32 mouse cellular contexts compared by ENCODE assay signal in the genomic region with DNA sequence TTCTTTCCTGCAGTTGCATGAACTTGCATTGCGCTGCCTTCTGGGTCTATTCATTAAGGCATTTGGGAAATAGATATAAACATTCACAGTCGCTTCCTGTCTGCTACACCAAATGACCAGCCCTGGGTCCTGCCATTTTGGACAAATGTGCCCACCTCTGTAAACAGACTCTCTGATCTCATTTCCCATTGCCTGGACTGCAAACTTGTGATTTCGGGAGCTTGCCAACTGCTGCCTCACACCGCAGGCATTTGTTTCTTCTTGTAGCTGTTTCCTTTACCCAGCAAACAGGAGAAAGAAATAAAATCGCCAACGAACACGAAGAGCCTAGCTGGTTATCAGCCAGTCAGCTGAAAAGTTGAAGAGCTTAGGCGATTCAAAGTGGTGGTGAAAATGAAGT. TPM values are rescaled to one million over a fixed set of nuclear protein-coding genes. Genes with fewer than 3 reads are reported as not detected.
DNase-seq lines count a peak whose midpoint lies in the region; ATAC-seq and TF ChIP-seq lines count a peak whose summit lies in the region.
"Had no signal": no experiment of that assay in that cellular context is flagged by ENCODE, and none has a peak within 500 bp of the region (broad histone marks: within the 10 kb centered on the region; RNA-seq: fewer than 3 reads in every experiment).

No protein-coding gene starts in this region.

- peak; percentile 34 for DNase-seq in lung, embryonic 14.5 days
- DNase-seq in lung, adult 2 months, result no peak
- DNase-seq in lung, postnatal 25 days (ENCODE audit: low spot score), result peak; percentile 37
- no peak for DNase-seq in ovary, postnatal 14 days (ENCODE audit: low spot score)
- DNase-seq in midbrain, embryonic 10.5 days (ENCODE audit: low spot score), result no peak
- no peak for DNase-seq in hindbrain, embryonic 14.5 days (ENCODE audit: low spot score)
- DNase-seq: adrenal gland, postnatal 14 days; B cell, adult 2 months; cerebellum, adult 11 months; cerebellum, adult 2 months; cerebellum, postnatal 10 days; cerebellum, postnatal 36 days; embryo, embryonic 11 days; gastrocnemius, postnatal 10 days; gastrocnemius, postnatal 36 days; heart, adult 2 months; heart, postnatal 14 days; heart, postnatal 4 days had no signal

- no peak overlapping the region for H3K9ac ChIP-seq in lung, embryonic 14.5 days
- H3K9ac ChIP-seq in lung, embryonic 16.5 days (ENCODE audit: low read length), result no peak overlapping the region
- H3K9ac ChIP-seq in hindbrain, embryonic 14.5 days, result no peak overlapping the region
- H3K9ac ChIP-seq: embryonic facial prominence, embryonic 13.5 days; forebrain, embryonic 13.5 days; heart, embryonic 13.5 days; hindbrain, embryonic 13.5 days had no signal

- TF ChIP-seq POLR2A in lung, adult 2 months (IDR thresholded peaks at IDR 0.05; ENCODE audit: borderline replicate concordance, extremely low read depth, low read depth, low read length), result no peak

- no peak overlapping the region for H3K4me3 ChIP-seq in lung, embryonic 14.5 days (ENCODE audit: low read depth, low read length)
- H3K4me3 ChIP-seq in lung, adult 2 months (replicated peaks; ENCODE audit: extremely low read depth, low read depth, low read length), result no peak overlapping the region
- no peak overlapping the region for H3K4me3 ChIP-seq in lung, embryonic 16.5 days (ENCODE audit: low read length)
- no peak overlapping the region for H3K4me3 ChIP-seq in midbrain, embryonic 10.5 days
- no peak overlapping the region for H3K4me3 ChIP-seq in hindbrain, embryonic 14.5 days (replicated peaks; ENCODE audit: low read length)
- H3K4me3 ChIP-seq: embryonic facial prominence, embryonic 10.5 days; embryonic facial prominence, embryonic 13.5 days; erythroblast, embryonic 14.5 days; forebrain, embryonic 10.5 days; forebrain, embryonic 13.5 days; heart, adult 2 months; heart, embryonic 10.5 days; heart, embryonic 13.5 days; hindbrain, embryonic 13.5 days had no signal

- no peaks in the 10 kb centered on the region for H3K36me3 ChIP-seq in lung, embryonic 14.5 days (ENCODE audit: insufficient read depth)
- no peaks in the 10 kb centered on the region for H3K36me3 ChIP-seq in lung, embryonic 16.5 days (ENCODE audit: control insufficient read depth, insufficient read depth, low read length)
- H3K36me3 ChIP-seq in midbrain, embryonic 10.5 days, result no peaks in the 10 kb centered on the region
- no peaks in the 10 kb centered on the region for H3K36me3 ChIP-seq in hindbrain, embryonic 14.5 days (replicated peaks; ENCODE audit: control insufficient read depth, insufficient read depth)
- H3K36me3 ChIP-seq: embryonic facial prominence, embryonic 10.5 days; embryonic facial prominence, embryonic 13.5 days; forebrain, embryonic 10.5 days; G1E; heart, embryonic 10.5 days; heart, embryonic 13.5 days; hindbrain, embryonic 13.5 days had no signal

- 0 out of 2 replicates have a peak, but pooled peaks cover 3% of the 10 kb centered on the region for H3K27me3 ChIP-seq in lung, embryonic 14.5 days (ENCODE audit: insufficient read depth, low read length)
- no peaks in the 10 kb centered on the region for H3K27me3 ChIP-seq in lung, embryonic 16.5 days (ENCODE audit: control insufficient read depth, insufficient read depth, low read depth, low read length)
- peaks cover 20% of the 10 kb centered on the region for H3K27me3 ChIP-seq in midbrain, embryonic 10.5 days (ENCODE audit: low read depth, poor library complexity, severe bottlenecking)
- no peaks in the 10 kb centered on the region for H3K27me3 ChIP-seq in hindbrain, embryonic 14.5 days (ENCODE audit: control insufficient read depth, insufficient read depth, low read length)
- H3K27me3 ChIP-seq: CH12.LX; forebrain, embryonic 13.5 days; heart, embryonic 13.5 days; hindbrain, embryonic 13.5 days; Patski had no signal

- no peak for TF ChIP-seq CTCF in lung, embryonic 14.5 days (IDR thresholded peaks at IDR 0.05; ENCODE audit: low read depth)
- no peak for TF ChIP-seq CTCF in lung, adult 2 months (IDR thresholded peaks at IDR 0.05; ENCODE audit: insufficient read depth, low read length)

- no peaks in the 10 kb centered on the region for H3K4me1 ChIP-seq in lung, embryonic 14.5 days (ENCODE audit: insufficient read depth)
- peaks cover 2% of the 10 kb centered on the region; the same call in 1 of the 2 replicates for H3K4me1 ChIP-seq in lung, adult 2 months (ENCODE audit: control insufficient read depth, insufficient read depth, low read length)
- H3K4me1 ChIP-seq in lung, embryonic 16.5 days (replicated peaks; ENCODE audit: control insufficient read depth, insufficient read depth, low read length), result peaks cover 5% of the 10 kb centered on the region
- H3K4me1 ChIP-seq in midbrain, embryonic 10.5 days, result peaks cover 27% of the 10 kb centered on the region
- H3K4me1 ChIP-seq in hindbrain, embryonic 14.5 days (replicated peaks; ENCODE audit: control insufficient read depth, insufficient read depth, low read length), result peaks cover 12% of the 10 kb centered on the region

- no peak overlapping the region for H3K27ac ChIP-seq in lung, embryonic 14.5 days (ENCODE audit: low read depth)
- H3K27ac ChIP-seq in lung, embryonic 16.5 days (ENCODE audit: low read length), result 0 out of 2 replicates have a peak overlapping the region, but pooled peaks have one; percentile 6
- H3K27ac ChIP-seq in midbrain, embryonic 10.5 days (replicated peaks), result no peak overlapping the region
- H3K27ac ChIP-seq in hindbrain, embryonic 14.5 days, result no peak overlapping the region
- H3K27ac ChIP-seq: embryonic facial prominence, embryonic 10.5 days; embryonic facial prominence, embryonic 13.5 days; forebrain, embryonic 10.5 days; forebrain, embryonic 13.5 days; heart, adult 2 months; heart, embryonic 10.5 days; heart, embryonic 13.5 days; hindbrain, embryonic 13.5 days; hindbrain, postnatal 0 days had no signal

- no peak for ATAC-seq in lung, embryonic 14.5 days (ENCODE audit: insufficient read depth)
- ATAC-seq in lung, embryonic 16.5 days (ENCODE audit: low read depth), result peak; percentile 45; the same call in 1 of the 2 replicates
- no peak for ATAC-seq in hindbrain, embryonic 14.5 days (ENCODE audit: low FRiP score)
- ATAC-seq: forebrain, embryonic 13.5 days; forebrain, embryonic 16.5 days; hindbrain, postnatal 0 days; Patski had no signal

- no peak overlapping the region for H3K4me2 ChIP-seq in lung, embryonic 14.5 days
- no peak overlapping the region for H3K4me2 ChIP-seq in lung, embryonic 16.5 days (ENCODE audit: low read depth, low read length)
- no peak overlapping the region for H3K4me2 ChIP-seq in hindbrain, embryonic 14.5 days (replicated peaks)
- H3K4me2 ChIP-seq: embryonic facial prominence, embryonic 13.5 days; forebrain, embryonic 13.5 days; heart, embryonic 13.5 days; hindbrain, embryonic 13.5 days had no signal

- 53% methylated on average over 8 of the region's 8 CpGs for WGBS in lung, embryonic 14.5 days
- 27% methylated on average over 8 of the region's 8 CpGs for WGBS in lung, adult 2 months
- 33% methylated on average over 8 of the region's 8 CpGs for WGBS in lung, embryonic 16.5 days
- WGBS in midbrain, embryonic 10.5 days, result 92% methylated on average over 8 of the region's 8 CpGs
- WGBS in hindbrain, embryonic 14.5 days, result 90% methylated on average over 8 of the region's 8 CpGs

- no peaks in the 10 kb centered on the region for H3K9me3 ChIP-seq in lung, embryonic 14.5 days (ENCODE audit: low read depth, low read length)
- H3K9me3 ChIP-seq in lung, embryonic 16.5 days (ENCODE audit: control insufficient read depth, low read length), result no peaks in the 10 kb centered on the region
- no peaks in the 10 kb centered on the region for H3K9me3 ChIP-seq in midbrain, embryonic 10.5 days (replicated peaks)
- no peaks in the 10 kb centered on the region for H3K9me3 ChIP-seq in hindbrain, embryonic 14.5 days (ENCODE audit: control insufficient read depth, low read length)
- H3K9me3 ChIP-seq: embryonic facial prominence, embryonic 10.5 days; embryonic facial prominence, embryonic 13.5 days; forebrain, embryonic 10.5 days; forebrain, embryonic 13.5 days; heart, embryonic 10.5 days; heart, embryonic 13.5 days; hindbrain, embryonic 13.5 days had no signal

RNA-seq across cellular contexts. Expression of a gene that starts 10.2 kb away (rescaled TPM):
- polyA plus RNA-seq in lung, embryonic 14.5 days (2014; fragmentation: Nextera tagmentation; extraction: Ambion mirVana), result 18.0 and 21.9 TPM in 2 replicates
- 8.3 and 20.6 TPM in 2 replicates for polyA plus RNA-seq in lung, adult 2 months (2012; rRNA removed)
- 13.8 and 17.3 TPM in 2 replicates for polyA plus RNA-seq in lung, embryonic 16.5 days (2015; fragmentation: Nextera tagmentation; extraction: Ambion mirVana)
- polyA plus RNA-seq in midbrain, embryonic 10.5 days (2016; fragmentation: Nextera tagmentation; extraction: Ambion mirVana), result 17.1 and 22.9 TPM in 2 replicates
- polyA plus RNA-seq in hindbrain, embryonic 14.5 days (2014; fragmentation: Nextera tagmentation; extraction: Ambion mirVana), result 49.3 and 50.0 TPM in 2 replicates
- polyA plus RNA-seq: erythroblast, embryonic 14.5 days; G1E had no signal

Comparison
In these comparisons a context has a peak if more than half of its experiments do, and no peak if none do; other contexts are left out.
1. DNase-seq: peak in lung, embryonic 14.5 days (single experiment) and lung, postnatal 25 days (single experiment); none in lung, adult 2 months (single experiment), ovary, postnatal 14 days (single experiment), midbrain, embryonic 10.5 days (single experiment) and hindbrain, embryonic 14.5 days (single experiment).